In the genomic region with DNA sequence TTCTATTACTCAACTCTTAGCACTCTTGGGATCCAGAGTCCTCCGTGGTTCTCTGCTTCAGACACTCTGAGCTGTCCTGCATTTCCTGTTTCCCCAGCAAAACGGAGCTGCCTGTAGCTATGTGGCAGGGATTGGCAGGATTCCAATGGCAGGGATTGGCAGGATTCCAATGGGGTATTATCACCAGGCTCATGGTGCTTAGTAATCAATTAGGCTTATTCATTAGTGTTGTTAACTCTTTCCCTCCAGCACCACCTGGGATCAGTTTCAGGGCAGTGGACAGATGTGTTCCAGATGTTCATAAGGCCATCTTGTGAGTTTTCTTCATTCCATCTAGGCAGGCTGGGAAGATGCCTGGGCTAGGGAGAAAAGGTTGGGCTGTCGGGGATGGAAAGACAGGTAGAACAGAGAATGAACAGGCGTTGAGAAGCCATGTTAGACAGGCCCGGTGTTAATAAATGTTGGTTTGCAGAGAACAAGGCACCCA, we compare ENCODE assay signal across 8 mouse cellular contexts.
A peak's percentile ranks its signal among the peaks of the same experiment; 100 is the strongest.
DNase-seq lines count a peak whose midpoint lies in the region; ATAC-seq lines count a peak whose summit lies in the region.

No protein-coding gene starts in this region.

- H3K36me3 ChIP-seq in forebrain, embryonic 11.5 days (ENCODE audit: control insufficient read depth, insufficient read depth, low read length) = no peaks in the 10 kb centered on the region
- no peaks in the 10 kb centered on the region for H3K36me3 ChIP-seq in forebrain, embryonic 10.5 days (replicated peaks)
- no peaks in the 10 kb centered on the region for H3K36me3 ChIP-seq in kidney, embryonic 15.5 days
- no peaks in the 10 kb centered on the region for H3K36me3 ChIP-seq in midbrain, embryonic 14.5 days (ENCODE audit: control insufficient read depth, insufficient read depth, low read length)

- peak; percentile 86 for ATAC-seq in forebrain, embryonic 11.5 days (replicated peaks; ENCODE audit: low FRiP score)
- ATAC-seq in kidney, embryonic 15.5 days (replicated peaks; ENCODE audit: low FRiP score) = peak; percentile 61
- peak; percentile 77 for ATAC-seq in midbrain, embryonic 14.5 days (ENCODE audit: low FRiP score, low TSS enrichment)

- no peak overlapping the region for H3K9ac ChIP-seq in forebrain, embryonic 11.5 days (ENCODE audit: low read length)
- no peak overlapping the region for H3K9ac ChIP-seq in kidney, embryonic 15.5 days
- no peak overlapping the region for H3K9ac ChIP-seq in midbrain, embryonic 14.5 days (replicated peaks; ENCODE audit: low read length)

- no peak overlapping the region for H3K4me2 ChIP-seq in forebrain, embryonic 11.5 days (ENCODE audit: low read depth, low read length, severe bottlenecking)
- H3K4me2 ChIP-seq in kidney, embryonic 15.5 days = no peak overlapping the region
- H3K4me2 ChIP-seq in midbrain, embryonic 14.5 days (ENCODE audit: low read length) = peak overlapping the region; percentile 25; the same call in 1 of the 2 replicates

- H3K4me1 ChIP-seq in forebrain, embryonic 11.5 days (replicated peaks; ENCODE audit: control insufficient read depth, insufficient read depth, low read length) = no peaks in the 10 kb centered on the region; the same call in 1 of the 2 replicates
- H3K4me1 ChIP-seq in forebrain, embryonic 10.5 days = peaks cover 29% of the 10 kb centered on the region
- peaks cover 6% of the 10 kb centered on the region for H3K4me1 ChIP-seq in kidney, embryonic 15.5 days
- peaks cover 11% of the 10 kb centered on the region; the same call in 1 of the 2 replicates for H3K4me1 ChIP-seq in midbrain, embryonic 14.5 days (ENCODE audit: control insufficient read depth, insufficient read depth, low read length)

- peak; percentile 88 for DNase-seq in forebrain, embryonic 11.5 days (ENCODE audit: low spot score)
- DNase-seq in forebrain, embryonic 10.5 days (ENCODE audit: extremely low spot score, low spot score) = no peak
- peak; percentile 78 for DNase-seq in Muller cell, postnatal 12 days (ENCODE audit: inconsistent ontology term)
- DNase-seq in fibroblast of lung, adult 2 months (ENCODE audit: low read depth) = peak; percentile 9
- peak; percentile 90 for DNase-seq in midbrain, embryonic 14.5 days
- no peak for DNase-seq in gastrocnemius, postnatal 25 days
- DNase-seq in thymus, postnatal 36 days = no peak

- H3K27me3 ChIP-seq in forebrain, embryonic 11.5 days (ENCODE audit: control insufficient read depth, insufficient read depth, low read length) = no peaks in the 10 kb centered on the region
- no peaks in the 10 kb centered on the region for H3K27me3 ChIP-seq in forebrain, embryonic 10.5 days (ENCODE audit: poor library complexity, severe bottlenecking)
- no peaks in the 10 kb centered on the region for H3K27me3 ChIP-seq in kidney, embryonic 15.5 days
- no peaks in the 10 kb centered on the region; the same call in 1 of the 2 replicates for H3K27me3 ChIP-seq in midbrain, embryonic 14.5 days (ENCODE audit: control insufficient read depth, insufficient read depth, low read length)

- WGBS in forebrain, embryonic 11.5 days = 51% methylated on average over 5 of the region's 5 CpGs
- 57% methylated on average over 5 of the region's 5 CpGs for WGBS in forebrain, embryonic 10.5 days
- 57% methylated on average over 5 of the region's 5 CpGs for WGBS in kidney, embryonic 15.5 days
- WGBS in midbrain, embryonic 14.5 days = 38% methylated on average over 5 of the region's 5 CpGs

- no peaks in the 10 kb centered on the region for H3K9me3 ChIP-seq in forebrain, embryonic 11.5 days (ENCODE audit: control insufficient read depth, low read length)
- H3K9me3 ChIP-seq in forebrain, embryonic 10.5 days = no peaks in the 10 kb centered on the region
- H3K9me3 ChIP-seq in kidney, embryonic 15.5 days (replicated peaks) = no peaks in the 10 kb centered on the region
- no peaks in the 10 kb centered on the region for H3K9me3 ChIP-seq in midbrain, embryonic 14.5 days (ENCODE audit: control insufficient read depth, low read length)

- no peak overlapping the region for H3K27ac ChIP-seq in forebrain, embryonic 11.5 days (ENCODE audit: low read depth, low read length)
- H3K27ac ChIP-seq in forebrain, embryonic 10.5 days = no peak overlapping the region
- H3K27ac ChIP-seq in kidney, embryonic 15.5 days = no peak overlapping the region
- H3K27ac ChIP-seq in midbrain, embryonic 14.5 days (replicated peaks; ENCODE audit: low read depth, low read length) = no peak overlapping the region

- no peak overlapping the region for H3K4me3 ChIP-seq in forebrain, embryonic 11.5 days (ENCODE audit: low read depth, low read length)
- no peak overlapping the region for H3K4me3 ChIP-seq in forebrain, embryonic 10.5 days
- no peak overlapping the region for H3K4me3 ChIP-seq in kidney, embryonic 15.5 days (replicated peaks)
- no peak overlapping the region for H3K4me3 ChIP-seq in midbrain, embryonic 14.5 days (replicated peaks; ENCODE audit: low read depth, low read length)

Comparison
In these comparisons a context has a peak if more than half of its experiments do, and no peak if none do; other contexts are left out.
1. DNase-seq: peak in forebrain, embryonic 11.5 days (single experiment), Muller cell, postnatal 12 days (single experiment), fibroblast of lung, adult 2 months (single experiment) and midbrain, embryonic 14.5 days (single experiment); none in forebrain, embryonic 10.5 days (single experiment), gastrocnemius, postnatal 25 days (single experiment) and thymus, postnatal 36 days (0 of 2).
2. Peak in every context shown above with its lines, with median percentiles within 50 percentile points of each other: ATAC-seq.